Mouse (Mus musculus): ENCODE measurements around the gene Agt. TPM values are rescaled to one million over a fixed set of nuclear protein-coding genes. Genes with fewer than 3 reads are reported as not detected.

The Agt gene
- polyA plus RNA-seq, 1 experiment from 2014 or later = 10.9 TPM

DNA sequence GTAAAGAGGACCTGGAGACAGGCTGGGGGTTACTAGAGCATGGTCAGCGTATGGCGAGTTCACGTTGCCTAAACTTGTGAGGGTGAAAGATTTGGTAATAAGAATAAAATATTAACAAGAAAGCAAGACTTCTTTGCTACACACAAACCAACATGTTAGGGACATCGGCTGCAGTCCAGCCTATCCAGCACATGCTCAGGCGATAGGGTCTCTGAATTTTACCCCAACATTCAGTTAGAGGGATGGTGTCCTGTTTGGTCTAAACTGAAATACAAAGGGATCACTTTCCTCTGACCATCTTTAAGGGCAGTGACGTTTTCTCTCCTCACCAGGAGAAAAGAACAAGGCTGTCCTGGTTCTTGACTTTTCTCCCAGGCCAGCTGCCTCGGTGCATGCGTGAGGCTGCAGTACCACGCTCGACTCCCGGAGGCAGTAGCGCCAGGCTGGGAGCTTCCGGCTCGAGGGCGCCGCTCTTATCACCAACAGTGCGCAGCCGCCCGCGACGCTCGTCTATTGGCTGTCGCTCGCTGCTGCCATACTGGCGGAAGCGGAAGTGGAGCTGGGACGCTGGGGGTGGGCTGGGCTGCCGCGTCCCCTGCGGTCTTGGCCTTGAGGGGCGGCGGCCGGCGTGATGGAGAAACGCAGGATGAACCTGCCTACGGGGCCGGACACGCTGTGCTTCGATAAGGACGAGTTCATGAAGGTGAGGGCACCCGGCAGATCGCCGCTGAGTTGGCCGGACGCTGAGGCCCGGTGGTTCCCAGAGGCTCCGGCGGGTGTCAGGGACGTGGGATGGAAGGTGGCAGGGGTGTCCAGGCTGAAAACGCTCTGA lies 49.0 kb downstream of the Agt start, which contains the start of gene Cog2:
Gene Cog2 (plus strand): TSS at position 519 of the 832 bp plus-strand sequence.
- H3K27ac ChIP-seq (ENCODE audit: low read depth, low read length) = no peak within 1 kb of the TSS
- no peaks in the 10 kb centered on the region; the same call in 1 of the 2 replicates for H3K36me3 ChIP-seq (ENCODE audit: control insufficient read depth, insufficient read depth, low read length)
- H3K27me3 ChIP-seq (replicated peaks; ENCODE audit: control insufficient read depth, insufficient read depth, low read length) = peaks cover 5% of the 10 kb centered on the region; the same call in 1 of the 2 replicates
- H3K9ac ChIP-seq (ENCODE audit: low read depth, low read length) = peak within 1 kb of the TSS; percentile 82
- H3K9me3 ChIP-seq (ENCODE audit: control insufficient read depth, low read length) = no peaks in the 10 kb centered on the region
- peaks cover 11% of the 10 kb centered on the region for H3K4me1 ChIP-seq (ENCODE audit: control insufficient read depth, insufficient read depth, low read depth, low read length)
- WGBS = 10% methylated on average over 50 of the region's 50 CpGs
- peak; percentile 100 for ATAC-seq
- peak within 1 kb of the TSS; percentile 75 for H3K4me3 ChIP-seq (ENCODE audit: low read length)
- peak within 1 kb of the TSS; percentile 93 for H3K4me2 ChIP-seq (ENCODE audit: low read length)

DNA sequence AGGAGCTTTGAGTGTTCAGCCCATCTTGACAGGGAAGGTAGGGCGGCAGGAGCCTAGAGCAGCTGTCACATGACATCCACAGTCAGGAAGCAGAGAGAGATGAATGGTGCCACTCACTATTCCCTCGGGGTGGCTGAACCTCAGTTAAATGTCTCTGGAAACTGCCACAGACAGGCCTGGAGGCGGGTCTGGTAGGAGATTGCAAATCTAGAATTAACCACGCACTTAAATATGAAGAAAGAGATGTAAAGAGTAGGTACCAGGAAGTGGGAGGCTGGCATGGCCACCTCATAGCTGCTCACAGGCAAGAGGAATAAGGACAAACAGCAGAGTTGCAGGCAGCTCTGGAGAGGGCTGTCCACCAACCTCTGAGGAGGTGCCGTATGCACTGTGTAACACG lies 52.4 kb downstream of the Agt start:
- Histone ChIP-seq H3K36me3 (ENCODE audit: control insufficient read depth, insufficient read depth, low read length) (no peaks in the 10 kb centered on the region), H3K4me2 (ENCODE audit: low read length) (no peak overlapping the region), H3K9me3 (ENCODE audit: control insufficient read depth, low read length) (no peaks in the 10 kb centered on the region), H3K4me1 (ENCODE audit: control insufficient read depth, insufficient read depth, low read depth, low read length) (peaks cover 9% of the 10 kb centered on the region), H3K9ac (ENCODE audit: low read depth, low read length) (no peak overlapping the region), H3K27ac (ENCODE audit: low read depth, low read length) (no peak overlapping the region), H3K4me3 (ENCODE audit: low read length) (no peak overlapping the region), H3K27me3 (replicated peaks; ENCODE audit: control insufficient read depth, insufficient read depth, low read length) (peaks cover 5% of the 10 kb centered on the region; the same call in 1 of the 2 replicates)
- 68% methylated on average over 6 of the region's 6 CpGs for WGBS
- no peak for ATAC-seq

DNA sequence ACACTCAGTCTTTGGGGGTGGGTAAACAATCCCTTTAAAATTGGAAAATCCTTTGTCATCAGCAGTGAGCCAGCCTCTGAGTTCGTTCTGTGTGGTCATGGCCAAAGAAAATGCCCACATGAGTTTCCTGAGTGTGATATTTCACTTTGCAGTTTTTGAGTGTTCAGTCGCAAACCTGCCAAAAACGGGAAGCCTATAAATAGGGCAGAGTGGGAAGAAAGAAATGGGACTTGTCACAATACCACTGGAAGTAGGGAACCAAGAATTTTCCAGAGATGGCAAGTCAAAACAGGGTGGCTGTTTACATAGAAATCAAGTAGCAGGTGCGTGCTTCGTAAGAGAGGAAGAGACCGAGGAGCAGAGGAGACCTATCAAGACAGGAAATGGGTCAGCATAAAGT lies 53.0 kb downstream of the Agt start:
- Histone ChIP-seq H3K9me3 (ENCODE audit: control insufficient read depth, low read length) (no peaks in the 10 kb centered on the region), H3K36me3 (ENCODE audit: control insufficient read depth, insufficient read depth, low read length) (no peaks in the 10 kb centered on the region), H3K27ac (ENCODE audit: low read depth, low read length) (no peak overlapping the region), H3K4me2 (ENCODE audit: low read length) (no peak overlapping the region), H3K27me3 (replicated peaks; ENCODE audit: control insufficient read depth, insufficient read depth, low read length) (peaks cover 5% of the 10 kb centered on the region; the same call in 1 of the 2 replicates), H3K4me1 (ENCODE audit: control insufficient read depth, insufficient read depth, low read depth, low read length) (peaks cover 3% of the 10 kb centered on the region), H3K9ac (ENCODE audit: low read depth, low read length) (no peak overlapping the region), H3K4me3 (ENCODE audit: low read length) (no peak overlapping the region)
- no peak for ATAC-seq
- WGBS = 81% methylated on average over 6 of the region's 6 CpGs

DNA sequence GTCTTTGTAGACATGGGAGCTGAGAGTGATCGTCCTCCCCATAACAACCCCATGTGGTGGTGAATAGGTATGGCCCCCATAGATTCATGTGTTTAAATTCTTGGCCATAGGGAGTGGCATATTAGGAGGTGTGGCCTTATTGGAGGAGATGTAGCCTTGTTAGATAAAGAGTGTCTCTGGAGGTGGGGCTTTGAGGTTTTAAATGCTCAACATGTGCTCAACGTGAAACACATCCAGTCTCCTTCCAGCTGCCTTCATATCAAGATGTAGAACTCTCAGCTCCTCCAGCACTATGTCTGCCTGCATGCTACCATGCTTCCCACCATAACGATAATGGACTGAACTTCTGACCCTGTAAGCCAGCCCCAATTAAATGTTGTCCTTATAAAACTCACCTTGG lies 53.5 kb downstream of the Agt start:
- no peak overlapping the region for H3K27ac ChIP-seq (ENCODE audit: low read depth, low read length)
- H3K27me3 ChIP-seq (replicated peaks; ENCODE audit: control insufficient read depth, insufficient read depth, low read length) = peaks cover 5% of the 10 kb centered on the region; the same call in 1 of the 2 replicates
- H3K4me3 ChIP-seq (ENCODE audit: low read length) = no peak overlapping the region
- no peaks in the 10 kb centered on the region; the same call in 1 of the 2 replicates for H3K4me1 ChIP-seq (ENCODE audit: control insufficient read depth, insufficient read depth, low read depth, low read length)
- no peaks in the 10 kb centered on the region for H3K36me3 ChIP-seq (ENCODE audit: control insufficient read depth, insufficient read depth, low read length)
- no peak overlapping the region for H3K4me2 ChIP-seq (ENCODE audit: low read length)
- 71% methylated on average over 3 of the region's 3 CpGs for WGBS
- no peak for ATAC-seq
- H3K9me3 ChIP-seq (ENCODE audit: control insufficient read depth, low read length) = no peaks in the 10 kb centered on the region
- H3K9ac ChIP-seq (ENCODE audit: low read depth, low read length) = no peak overlapping the region

DNA sequence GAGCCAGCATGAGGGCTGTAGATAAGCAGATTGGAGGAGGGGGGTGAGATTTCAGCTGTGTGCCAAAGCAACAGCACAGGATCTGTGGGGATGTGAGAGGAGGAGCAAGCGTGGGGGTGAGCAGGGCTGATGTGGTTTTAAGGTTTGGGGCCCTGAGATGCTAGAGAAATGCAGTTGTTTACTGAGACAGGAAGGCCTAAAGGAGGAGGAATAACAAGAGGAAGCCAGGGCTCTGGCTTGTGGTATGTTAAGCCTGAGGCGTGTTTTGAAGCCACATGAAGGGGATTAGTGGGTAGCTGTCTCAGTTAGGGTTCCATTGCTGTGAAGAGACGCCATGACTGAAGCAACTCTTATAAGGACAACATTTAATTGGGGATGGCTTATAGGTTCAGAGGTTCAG lies 60.4 kb downstream of the Agt start:
- Histone ChIP-seq H3K4me1 (ENCODE audit: control insufficient read depth, insufficient read depth, low read depth, low read length) (no peaks in the 10 kb centered on the region), H3K4me3 (ENCODE audit: low read length) (no peak overlapping the region), H3K36me3 (ENCODE audit: control insufficient read depth, insufficient read depth, low read length) (no peaks in the 10 kb centered on the region), H3K9me3 (ENCODE audit: control insufficient read depth, low read length) (no peaks in the 10 kb centered on the region), H3K9ac (ENCODE audit: low read depth, low read length) (no peak overlapping the region), H3K27me3 (replicated peaks; ENCODE audit: control insufficient read depth, insufficient read depth, low read length) (no peaks in the 10 kb centered on the region), H3K27ac (ENCODE audit: low read depth, low read length) (no peak overlapping the region), H3K4me2 (ENCODE audit: low read length) (no peak overlapping the region)
- no peak for ATAC-seq
- WGBS = 81% methylated on average over 3 of the region's 3 CpGs

DNA sequence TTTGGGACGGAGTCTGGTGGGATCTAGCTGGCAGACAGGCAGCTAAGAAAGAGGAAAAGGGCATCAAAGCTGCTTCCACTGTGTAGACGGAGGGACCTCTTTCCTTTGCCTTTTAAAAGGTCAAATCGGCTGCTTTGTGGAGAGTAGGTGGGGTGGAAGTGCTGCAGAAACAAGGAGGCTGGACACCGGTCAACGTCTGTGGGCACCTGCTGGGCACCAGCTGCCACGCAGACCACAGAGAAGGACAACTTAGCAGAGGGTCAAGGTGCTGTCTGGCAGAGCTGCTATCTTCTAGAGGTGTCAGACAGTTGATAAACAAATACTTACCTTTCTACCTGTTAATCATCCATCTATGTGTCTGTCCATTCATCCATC lies 61.2 kb downstream of the Agt start:
- H3K27ac ChIP-seq (ENCODE audit: low read depth, low read length) = no peak overlapping the region
- 56% methylated on average over 6 of the region's 6 CpGs for WGBS

DNA sequence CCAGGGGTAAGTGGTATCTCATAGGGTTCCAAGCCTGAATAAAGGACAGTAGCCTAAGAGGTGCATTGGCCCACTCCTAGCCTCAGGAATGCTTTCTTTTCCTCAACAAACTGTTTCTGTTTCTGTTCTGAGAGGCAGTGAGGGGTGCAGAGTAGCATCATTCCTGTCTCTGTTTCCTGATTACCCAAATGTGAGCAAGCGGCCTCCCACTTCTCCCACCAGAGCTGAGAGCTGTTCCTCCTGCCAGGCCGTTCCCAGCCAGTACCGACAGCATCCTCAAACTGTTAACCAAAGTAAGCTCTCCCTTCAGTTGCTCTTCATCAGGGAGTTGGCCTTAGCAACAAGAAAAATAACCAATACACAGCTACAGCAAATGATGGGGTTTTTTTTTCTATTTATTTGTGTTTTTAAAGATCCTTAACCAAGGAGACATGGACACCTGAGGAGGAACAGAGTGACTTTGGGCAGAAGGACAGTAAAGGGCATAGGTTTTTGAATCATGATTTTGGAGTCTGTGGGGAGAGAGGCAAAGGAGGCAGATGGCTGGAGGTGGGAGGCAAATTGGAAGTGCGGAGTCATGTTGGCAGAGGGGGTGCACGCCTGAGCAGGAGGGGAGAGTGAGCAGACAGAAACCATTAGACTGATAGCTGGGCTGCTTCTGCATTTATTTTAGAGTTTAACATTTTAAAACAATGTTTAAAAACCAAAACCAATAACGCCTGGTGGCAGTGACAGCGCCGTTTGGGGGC lies 61.8 kb downstream of the Agt start:
- Histone ChIP-seq H3K27me3 (replicated peaks; ENCODE audit: control insufficient read depth, insufficient read depth, low read length) (no peaks in the 10 kb centered on the region), H3K9me3 (ENCODE audit: control insufficient read depth, low read length) (peaks cover 11% of the 10 kb centered on the region), H3K9ac (ENCODE audit: low read depth, low read length) (no peak overlapping the region), H3K4me3 (ENCODE audit: low read length) (no peak overlapping the region), H3K27ac (ENCODE audit: low read depth, low read length) (0 out of 2 replicates have a peak overlapping the region, but pooled peaks have one; percentile 13), H3K4me1 (ENCODE audit: control insufficient read depth, insufficient read depth, low read depth, low read length) (no peaks in the 10 kb centered on the region), H3K36me3 (ENCODE audit: control insufficient read depth, insufficient read depth, low read length) (no peaks in the 10 kb centered on the region), H3K4me2 (ENCODE audit: low read length) (no peak overlapping the region)
- 0 out of 2 replicates have a peak, but pooled peaks have one; percentile 11 for ATAC-seq
- WGBS = 71% methylated on average over 8 of the region's 8 CpGs

More for the DNA sequence above, 61.2 kb downstream of the Agt start:
- no peaks in the 10 kb centered on the region for H3K27me3 ChIP-seq (replicated peaks; ENCODE audit: control insufficient read depth, insufficient read depth, low read length)
- no peak overlapping the region for H3K4me2 ChIP-seq (ENCODE audit: low read length)
- no peak for ATAC-seq
- no peaks in the 10 kb centered on the region for H3K4me1 ChIP-seq (ENCODE audit: control insufficient read depth, insufficient read depth, low read depth, low read length)
- H3K36me3 ChIP-seq (ENCODE audit: control insufficient read depth, insufficient read depth, low read length) = no peaks in the 10 kb centered on the region
- no peak overlapping the region for H3K9ac ChIP-seq (ENCODE audit: low read depth, low read length)
- H3K9me3 ChIP-seq (ENCODE audit: control insufficient read depth, low read length) = peaks cover 6% of the 10 kb centered on the region
- H3K4me3 ChIP-seq (ENCODE audit: low read length) = no peak overlapping the region
